Mouse (Mus musculus): ENCODE data around the gene Slc25a45. TPM values are rescaled to one million over a fixed set of nuclear protein-coding genes. Genes with fewer than 3 reads are reported as not detected.

Gene Slc25a45
- polyA plus RNA-seq, 1 experiment from 2014 or later, result 10.2 TPM

DNA sequence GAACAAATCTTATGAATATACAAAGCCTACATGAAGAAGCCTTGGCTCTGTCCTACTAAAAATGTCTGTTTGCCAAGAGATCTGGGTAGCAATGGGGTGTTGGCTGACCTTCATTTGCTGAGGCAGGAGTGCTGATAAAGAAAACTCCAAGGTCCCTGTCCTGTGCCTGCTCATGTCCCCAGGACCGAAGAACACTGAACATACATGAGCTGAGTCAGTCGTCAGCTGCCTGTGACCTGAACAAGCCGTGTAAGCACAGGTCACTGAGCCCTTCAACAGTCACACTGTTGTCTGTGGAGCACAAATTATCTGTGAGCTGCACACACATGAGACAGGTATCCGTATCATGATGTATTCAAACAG, 45.7 kb upstream of the Slc25a45 start:
- WGBS, result 70% methylated on average over 4 of the region's 4 CpGs
- no peaks in the 10 kb centered on the region for H3K27me3 ChIP-seq (replicated peaks; ENCODE audit: insufficient read depth, low read length)
- DNase-seq (ENCODE audit: low spot score) (no peak), ATAC-seq (no peak)
- H3K27ac ChIP-seq (ENCODE audit: low read length), result peak overlapping the region; percentile 59; the same call in 1 of the 2 replicates
- TF ChIP-seq EP300 (IDR thresholded peaks at IDR 0.05) (no peak), CTCF (IDR thresholded peaks at IDR 0.05) (no peak)
- H3K4me2 ChIP-seq (replicated peaks; ENCODE audit: low read depth, low read length), result no peak overlapping the region
- no peaks in the 10 kb centered on the region for H3K9me3 ChIP-seq (ENCODE audit: low read length)
- no peak overlapping the region for H3K9ac ChIP-seq (replicated peaks; ENCODE audit: low read depth)
- H3K4me3 ChIP-seq (ENCODE audit: low read depth, low read length), result no peak overlapping the region
- no peaks in the 10 kb centered on the region for H3K36me3 ChIP-seq (ENCODE audit: insufficient read depth, low read length)
- peaks cover 12% of the 10 kb centered on the region for H3K4me1 ChIP-seq (ENCODE audit: insufficient read depth, low read depth, low read length)

DNA sequence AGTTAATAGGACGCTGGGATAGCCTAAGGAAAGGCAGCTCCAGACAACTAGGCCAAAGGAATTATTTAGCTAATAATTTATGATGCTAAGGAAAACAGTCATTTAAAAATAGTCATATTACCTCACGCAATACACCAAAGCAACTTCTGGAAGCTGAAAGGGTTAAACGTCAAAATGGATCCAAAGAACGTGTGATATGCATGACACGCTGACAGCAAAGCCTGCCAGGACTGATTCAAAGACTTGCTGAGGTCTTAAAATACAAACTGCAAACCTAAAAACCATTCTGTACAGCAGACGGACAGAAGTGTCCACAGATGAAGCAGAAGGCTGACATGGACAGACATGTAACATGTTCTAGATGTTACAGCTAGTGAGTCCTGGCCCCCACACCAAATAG, 45.3 kb upstream of the Slc25a45 start:
- H3K27ac ChIP-seq (ENCODE audit: low read length), result peak overlapping the region; percentile 59
- no peaks in the 10 kb centered on the region for H3K36me3 ChIP-seq (ENCODE audit: insufficient read depth, low read length)
- H3K4me3 ChIP-seq (ENCODE audit: low read depth, low read length), result no peak overlapping the region
- ATAC-seq, result no peak
- DNase-seq (ENCODE audit: low spot score), result peak; percentile 66
- H3K9me3 ChIP-seq (ENCODE audit: low read length), result no peaks in the 10 kb centered on the region
- no peaks in the 10 kb centered on the region for H3K27me3 ChIP-seq (replicated peaks; ENCODE audit: insufficient read depth, low read length)
- TF ChIP-seq EP300 (IDR thresholded peaks at IDR 0.05), result no peak
- no peak for TF ChIP-seq CTCF (IDR thresholded peaks at IDR 0.05)
- peaks cover 12% of the 10 kb centered on the region for H3K4me1 ChIP-seq (ENCODE audit: insufficient read depth, low read depth, low read length)
- H3K4me2 ChIP-seq (replicated peaks; ENCODE audit: low read depth, low read length), result no peak overlapping the region
- 49% methylated on average over 6 of the region's 6 CpGs for WGBS
- H3K9ac ChIP-seq (replicated peaks; ENCODE audit: low read depth), result no peak overlapping the region

DNA sequence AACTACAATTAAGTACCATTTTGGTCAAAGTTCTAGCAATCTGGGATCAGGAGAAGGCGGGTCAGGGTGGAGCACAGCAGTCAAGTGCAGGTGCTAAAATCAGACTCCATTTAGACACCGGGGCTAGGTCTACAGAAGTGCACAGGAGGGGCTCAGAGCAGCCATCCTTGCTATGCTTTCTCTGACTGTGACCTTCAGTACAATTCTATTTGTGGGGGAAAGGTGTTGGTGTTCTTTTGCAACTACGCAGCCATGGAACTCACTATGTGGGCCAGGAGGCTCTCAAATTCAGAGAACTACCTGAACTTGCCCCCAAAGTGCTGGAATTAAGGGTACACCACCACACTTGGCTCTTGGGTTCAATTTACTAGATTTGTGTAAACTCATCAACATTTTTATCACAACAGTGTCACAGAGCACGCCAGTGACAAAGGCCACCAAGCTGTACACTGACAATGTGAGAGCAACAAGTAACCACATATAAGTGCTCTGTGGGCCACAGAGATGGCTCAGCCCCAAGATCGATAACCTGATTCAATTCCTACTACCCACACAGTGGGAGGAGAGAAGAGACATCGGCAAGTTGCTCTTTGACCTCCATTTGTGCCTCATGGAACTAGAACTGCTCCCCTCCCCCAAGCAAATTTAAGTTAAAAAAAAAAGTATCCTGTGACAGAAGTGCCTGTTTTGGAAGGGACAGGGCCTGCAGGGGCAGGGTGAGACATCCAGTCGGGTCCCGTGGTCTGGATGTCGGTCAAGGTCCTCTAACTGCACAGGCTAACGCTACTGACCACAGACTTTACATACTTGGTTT, 44.1 kb upstream of the Slc25a45 start:
- TF ChIP-seq EP300 (IDR thresholded peaks at IDR 0.05), result no peak
- ATAC-seq (no peak), DNase-seq (ENCODE audit: low spot score) (peak; percentile 55)
- Histone ChIP-seq H3K9ac (replicated peaks; ENCODE audit: low read depth) (no peak overlapping the region), H3K36me3 (ENCODE audit: insufficient read depth, low read length) (no peaks in the 10 kb centered on the region), H3K27me3 (replicated peaks; ENCODE audit: insufficient read depth, low read length) (no peaks in the 10 kb centered on the region), H3K4me1 (ENCODE audit: insufficient read depth, low read depth, low read length) (peaks cover 12% of the 10 kb centered on the region), H3K4me3 (ENCODE audit: low read depth, low read length) (no peak overlapping the region), H3K4me2 (replicated peaks; ENCODE audit: low read depth, low read length) (no peak overlapping the region), H3K27ac (ENCODE audit: low read length) (peak overlapping the region; percentile 59), H3K9me3 (ENCODE audit: low read length) (no peaks in the 10 kb centered on the region)
- 66% methylated on average over 10 of the region's 10 CpGs for WGBS

DNA sequence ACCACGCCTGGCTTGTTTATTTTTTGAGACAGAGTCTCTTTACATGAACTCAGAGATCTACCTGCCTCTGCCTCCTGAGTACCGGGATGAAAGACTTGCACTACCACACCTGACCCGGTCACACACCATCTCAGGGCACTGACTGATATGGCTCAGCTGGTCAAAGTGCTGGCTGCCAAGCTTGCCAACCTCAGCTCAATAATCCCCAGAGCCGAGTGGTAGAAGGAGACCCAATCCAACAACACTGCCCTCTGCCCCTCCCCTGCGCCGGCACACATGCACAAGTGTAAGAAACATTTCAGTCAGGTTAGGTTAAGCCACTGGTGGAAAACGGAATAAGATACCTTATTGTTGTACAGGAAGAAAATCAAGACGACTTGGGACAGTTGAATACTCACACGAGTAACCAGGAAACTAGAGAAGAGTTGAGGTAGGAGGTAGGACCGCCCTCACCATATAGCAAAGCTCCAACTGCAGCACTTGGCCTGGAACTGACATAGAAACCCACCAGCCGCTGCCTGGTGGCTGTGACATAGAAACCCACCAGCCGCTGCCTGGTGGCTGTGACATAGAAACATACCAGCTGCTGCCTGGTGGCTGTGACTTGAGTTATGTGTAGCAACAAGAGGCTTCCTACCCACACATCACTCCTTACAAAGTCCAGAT, 43.2 kb upstream of the Slc25a45 start:
- 68% methylated on average over 12 of the region's 12 CpGs for WGBS
- ATAC-seq, result peak; percentile 13; the same call in 1 of the 2 replicates
- no peaks in the 10 kb centered on the region for H3K9me3 ChIP-seq (ENCODE audit: low read length)

DNA sequence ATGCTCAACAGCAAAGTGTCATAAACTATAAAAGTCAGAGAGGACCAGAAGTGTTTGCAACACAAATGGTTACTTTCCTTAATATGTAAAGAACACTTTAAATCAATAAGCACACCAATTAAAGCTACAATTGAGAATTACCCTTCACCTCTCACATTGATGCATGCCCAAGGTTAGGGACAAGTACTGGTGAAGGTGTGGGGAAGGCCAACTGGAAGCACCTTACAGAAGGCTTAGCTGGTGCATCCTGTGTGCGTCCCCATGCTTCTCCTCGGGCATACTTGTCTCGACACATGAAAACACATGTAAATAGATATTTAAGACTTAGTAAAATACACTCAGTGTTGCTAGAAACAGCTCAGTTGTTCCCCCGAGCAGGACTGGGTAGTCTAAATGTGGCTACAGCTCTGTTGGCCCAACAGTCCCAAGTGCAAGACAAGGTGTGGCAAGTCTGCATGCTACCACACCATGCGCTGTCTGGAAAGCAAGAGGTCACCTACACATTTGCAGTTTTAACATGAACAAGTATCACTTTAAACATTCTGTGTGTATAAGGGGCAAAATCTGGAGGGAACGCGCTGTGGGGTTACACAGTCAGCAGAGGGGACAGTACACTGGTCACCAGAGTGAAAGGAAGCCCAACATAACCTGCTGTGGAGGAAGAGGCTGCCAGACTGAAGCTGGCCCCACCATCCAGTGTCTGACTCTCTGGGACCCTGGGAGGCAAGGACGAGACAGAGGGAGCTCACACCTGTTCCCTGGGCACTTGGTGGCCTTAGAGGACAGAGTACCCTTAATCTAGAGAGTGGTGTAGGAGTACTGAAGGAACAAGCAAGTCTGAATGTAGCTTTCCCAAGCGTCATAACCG, 42.3 kb upstream of the Slc25a45 start:
- H3K9me3 ChIP-seq (ENCODE audit: low read length), result no peaks in the 10 kb centered on the region
- H3K4me3 ChIP-seq (ENCODE audit: low read depth, low read length), result no peak overlapping the region
- peak; percentile 31 for DNase-seq (ENCODE audit: low spot score)
- TF ChIP-seq EP300 (IDR thresholded peaks at IDR 0.05), result no peak
- TF ChIP-seq CTCF (IDR thresholded peaks at IDR 0.05), result no peak
- no peak overlapping the region for H3K4me2 ChIP-seq (replicated peaks; ENCODE audit: low read depth, low read length)
- H3K36me3 ChIP-seq (ENCODE audit: insufficient read depth, low read length), result no peaks in the 10 kb centered on the region
- ATAC-seq, result no peak
- H3K27ac ChIP-seq (ENCODE audit: low read length), result peak overlapping the region; percentile 62
- peaks cover 8% of the 10 kb centered on the region; the same call in 1 of the 2 replicates for H3K4me1 ChIP-seq (ENCODE audit: insufficient read depth, low read depth, low read length)
- no peak overlapping the region for H3K9ac ChIP-seq (replicated peaks; ENCODE audit: low read depth)
- no peaks in the 10 kb centered on the region for H3K27me3 ChIP-seq (replicated peaks; ENCODE audit: insufficient read depth, low read length)
- WGBS, result 83% methylated on average over 10 of the region's 10 CpGs

More for the DNA sequence above, 43.2 kb upstream of the Slc25a45 start:
- Histone ChIP-seq H3K27ac (ENCODE audit: low read length) (peak overlapping the region; percentile 71), H3K4me3 (ENCODE audit: low read depth, low read length) (no peak overlapping the region), H3K36me3 (ENCODE audit: insufficient read depth, low read length) (no peaks in the 10 kb centered on the region), H3K4me2 (replicated peaks; ENCODE audit: low read depth, low read length) (no peak overlapping the region), H3K9ac (replicated peaks; ENCODE audit: low read depth) (no peak overlapping the region), H3K4me1 (ENCODE audit: insufficient read depth, low read depth, low read length) (peaks cover 7% of the 10 kb centered on the region; the same call in 1 of the 2 replicates), H3K27me3 (replicated peaks; ENCODE audit: insufficient read depth, low read length) (no peaks in the 10 kb centered on the region)
- peak; percentile 81 for DNase-seq (ENCODE audit: low spot score)
- no peak for TF ChIP-seq CTCF (IDR thresholded peaks at IDR 0.05)
- TF ChIP-seq EP300 (IDR thresholded peaks at IDR 0.05), result no peak

Measured in lung, postnatal 0 days (tissue).